Mouse (Mus musculus) heart, postnatal 14 days (tissue): Measurements from ENCODE around the gene Vmn1r159. TPM values are rescaled to one million over a fixed set of nuclear protein-coding genes. Genes with fewer than 3 reads are reported as not detected.
"Not testable (repeated sequence)": the region's sequence is repeated elsewhere in the genome, so short reads cannot be mapped to it uniquely, and the experiment has no call there.

ENCODE experiments used
- DNase-seq, 2 experiments: peaks; one replicate each; pipeline ENCODE4 v3.0.0; 2021 to 2022
- intact Hi-C: fragments of 180-260 bp; cut with DNase I; formaldehyde crosslinking; loops from one replicate; pipeline ENCODE4 v1.15.1; 2025
- long read RNA-seq, 2 experiments: library from polyadenylated mRNA; stranded (forward); transcript quantifications; one replicate each; pipeline ENCODE4 v2.0.0; 2021
- total RNA-seq, 2 experiments: library from RNA; stranded (reverse); gene quantifications; 2 replicates each; pipeline ENCODE4 v1.2.3; 2021

The Vmn1r159 gene
- not detected for total RNA-seq
- long read RNA-seq, experiment 1: 0 reads
- long read RNA-seq, experiment 2: 0 reads

- DNase-seq, intact Hi-C loops: not testable (repeated sequence)
Observed at GRCm38 (mm10) chr7:22843505-22843904, at the start of gene Vmn1r159. TSS of gene Vmn1r159 (minus strand) at chr7:22843605.

- intact Hi-C loops, DNase-seq: not testable (repeated sequence)
Observed at GRCm38 (mm10) chr7:22870924-22871323, 27.5 kb upstream of the Vmn1r159 start, which contains the start of gene Vmn1r160. TSS of gene Vmn1r160 (plus strand) at chr7:22871224.

Other genes starting within 250 kb of the Vmn1r159 start
- gene Vmn1r155, start 185.6 kb downstream of the Vmn1r159 start, total RNA-seq: not detected
- gene Gm8693, start 151.3 kb downstream of the Vmn1r159 start, total RNA-seq: not detected
- not detected for gene Gm4567, start 123.9 kb downstream of the Vmn1r159 start, total RNA-seq
- gene Vmn1r157, start 81.9 kb downstream of the Vmn1r159 start, total RNA-seq: not detected
- gene Vmn1r158, start 52.8 kb downstream of the Vmn1r159 start, total RNA-seq: not detected
- gene Vmn1r160, start 27.6 kb upstream of the Vmn1r159 start, total RNA-seq: not detected
- not detected for gene Gm4214, start 141.1 kb upstream of the Vmn1r159 start, total RNA-seq
- gene Gm4216, start 176.3 kb upstream of the Vmn1r159 start, total RNA-seq: not detected
- gene Vmn1r163, start 211.9 kb upstream of the Vmn1r159 start, total RNA-seq: not detected
- gene Gm8720, start 223.9 kb upstream of the Vmn1r159 start, total RNA-seq: not detected